Mouse (Mus musculus): ENCODE results near the gene Med27.

DNA sequence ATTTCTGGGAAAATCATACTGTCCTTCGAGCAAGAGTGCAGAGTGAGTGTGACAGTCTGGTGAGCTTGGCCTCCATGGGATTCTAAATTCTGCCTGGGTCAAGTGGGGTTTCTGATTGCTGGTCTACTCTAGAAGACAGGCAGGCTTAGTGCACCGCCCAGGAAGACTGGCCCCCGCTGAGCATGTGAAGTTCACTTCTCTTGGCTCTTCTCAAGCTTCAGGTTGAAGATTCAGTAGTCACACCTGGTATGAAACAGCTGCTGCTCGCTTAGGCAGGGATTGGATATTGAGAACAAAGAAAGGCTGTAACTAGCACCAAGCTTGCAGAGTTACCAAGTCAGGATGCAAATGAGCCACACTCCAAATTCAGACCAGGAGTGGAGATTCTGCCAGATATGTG lies 154.8 kb downstream of the Med27 start:
- no peak for TF ChIP-seq EP300 (IDR thresholded peaks at IDR 0.05; ENCODE audit: low read depth)
- TF ChIP-seq CTCF (IDR thresholded peaks at IDR 0.05; ENCODE audit: low read depth): no peak
